Mouse (Mus musculus) c-Kit-positive CD71-negative TER-119-negative erythroid progenitor cells, embryonic 14.5 days (primary cell): ENCODE measurements around the gene Rnf43.

Source experiments
- DNase-seq: peaks from one replicate; pipeline ENCODE4 v3.0.0-alpha.2; 2013; ENCODE audit warnings: low read depth

The Rnf43 gene

DNA sequence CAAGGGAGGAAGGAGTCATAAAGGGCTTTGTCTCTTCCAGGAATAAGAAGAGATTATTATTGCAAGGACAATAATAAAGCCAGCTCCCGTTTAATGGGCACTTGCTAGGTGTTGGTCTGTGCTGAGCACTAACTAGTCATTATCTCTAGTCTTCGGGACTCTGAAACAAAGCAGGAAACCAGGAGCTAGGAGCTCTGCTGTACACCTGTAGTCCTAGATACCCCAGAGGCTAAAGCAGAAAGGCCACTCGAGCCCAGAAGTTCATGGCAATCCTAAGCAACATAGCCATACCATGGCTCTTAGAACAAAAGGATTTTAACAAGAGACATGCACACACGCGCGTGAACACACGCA is 47.7 kb downstream of the Rnf43 start:
- DNase-seq: no peak

- DNase-seq: no peak
Measured at GRCm38 (mm10) chr11:87712188-87712587, 49.7 kb downstream of the Rnf43 start.

- no peak for DNase-seq
Measured at GRCm38 (mm10) chr11:87715999-87716398, 53.5 kb downstream of the Rnf43 start.

- no peak for DNase-seq
Measured at GRCm38 (mm10) chr11:87719526-87719925, 57.0 kb downstream of the Rnf43 start.

- DNase-seq: no peak
Measured at GRCm38 (mm10) chr11:87720324-87720723, 57.8 kb downstream of the Rnf43 start.

- no peak for DNase-seq
Measured at GRCm38 (mm10) chr11:87720839-87721238, 58.3 kb downstream of the Rnf43 start.

DNA sequence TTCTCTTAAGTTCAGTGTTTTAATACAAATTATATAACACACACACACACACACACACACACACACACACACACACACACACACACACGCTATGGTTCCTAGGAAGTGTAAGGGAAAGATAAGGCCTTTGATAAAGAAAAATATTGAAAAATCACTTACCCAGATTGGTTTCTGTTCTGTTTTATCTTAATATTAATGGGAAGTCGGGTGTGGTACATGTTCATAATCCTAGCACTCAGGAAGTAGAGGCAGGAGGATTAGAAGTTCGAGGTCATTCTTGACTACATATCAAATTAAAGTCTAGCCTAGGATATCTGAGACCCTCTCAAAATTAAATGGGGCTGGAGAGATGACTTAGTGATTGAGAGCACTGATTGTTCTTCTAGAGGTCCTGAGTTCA is 59.6 kb downstream of the Rnf43 start:
- DNase-seq: no peak

- DNase-seq: no peak
Measured at GRCm38 (mm10) chr11:87722891-87723290, 60.4 kb downstream of the Rnf43 start.

- no peak for DNase-seq
Measured at GRCm38 (mm10) chr11:87725515-87725914, 63.0 kb downstream of the Rnf43 start.

DNA sequence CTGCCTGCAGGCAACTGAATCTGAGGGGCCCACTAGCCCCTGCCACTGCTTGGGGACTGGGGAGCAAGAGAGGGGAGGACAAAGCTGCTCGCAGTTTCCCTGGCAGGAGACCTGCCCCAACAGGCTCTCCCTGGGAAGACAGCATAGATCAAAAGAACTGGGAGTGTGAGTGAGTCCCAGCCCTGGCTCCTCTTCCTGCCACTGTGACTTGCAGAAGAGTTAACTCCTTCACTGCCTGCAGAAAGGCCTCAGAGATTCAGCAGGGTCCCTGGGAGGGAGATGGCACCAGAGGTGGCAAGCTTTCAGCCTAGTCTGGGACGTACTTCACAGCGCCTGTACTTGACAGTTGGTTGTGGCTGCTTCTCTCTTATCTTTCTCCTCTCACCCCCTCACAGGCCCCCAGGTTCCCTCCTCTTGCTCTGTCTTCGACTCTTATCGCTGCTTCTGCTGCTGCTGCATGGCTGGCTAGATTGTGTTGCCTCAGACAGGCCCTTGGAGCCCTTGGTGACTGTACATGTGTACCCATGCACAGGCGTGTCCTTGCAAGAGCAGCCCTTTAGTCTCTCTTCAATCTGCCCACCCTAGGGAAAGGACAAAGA is 63.5 kb downstream of the Rnf43 start:
- peak; percentile 62 for DNase-seq

- no peak for DNase-seq
Measured at GRCm38 (mm10) chr11:87727021-87727420, 64.5 kb downstream of the Rnf43 start.

- DNase-seq: no peak
Measured at GRCm38 (mm10) chr11:87727471-87727870, 64.9 kb downstream of the Rnf43 start.

DNA sequence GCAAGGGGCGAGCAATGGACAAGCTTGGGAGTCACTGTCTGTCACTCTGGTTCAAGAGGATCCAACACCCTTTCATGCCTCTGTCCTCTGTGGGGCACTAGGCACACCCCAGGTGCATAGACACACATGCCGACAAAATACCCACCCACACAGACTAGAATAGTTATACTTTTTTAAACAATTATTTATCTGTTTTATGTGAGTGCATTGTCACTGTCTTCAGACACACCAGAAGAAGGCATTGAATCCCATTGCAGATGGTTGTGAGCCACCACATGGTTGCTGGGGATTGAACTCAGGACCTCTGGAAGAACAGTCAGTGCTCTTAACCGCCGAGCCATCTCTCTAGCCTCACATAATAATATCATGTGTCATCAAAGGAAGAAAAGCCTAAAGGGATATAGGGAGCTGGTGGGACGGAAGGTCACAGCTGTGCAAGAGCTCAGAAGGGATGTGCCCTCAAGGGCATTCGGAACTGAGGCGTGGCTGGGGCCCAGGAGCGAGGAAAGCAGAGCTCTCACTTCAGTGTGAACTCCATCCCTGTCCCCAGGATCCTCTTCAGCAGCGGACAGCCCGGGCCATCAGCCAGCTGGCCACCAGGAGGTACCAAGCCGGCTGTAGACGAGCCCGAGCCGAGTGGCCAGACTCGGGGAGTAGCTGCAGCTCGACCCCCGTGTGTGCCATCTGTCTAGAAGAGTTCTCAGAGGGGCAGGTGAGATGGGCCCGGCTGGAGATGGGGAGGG is 66.5 kb downstream of the Rnf43 start:
- no peak for DNase-seq

GRCm38 (mm10) chr11:87729593-87730185 is 67.2 kb downstream of the Rnf43 start:
- no peak for DNase-seq

DNA sequence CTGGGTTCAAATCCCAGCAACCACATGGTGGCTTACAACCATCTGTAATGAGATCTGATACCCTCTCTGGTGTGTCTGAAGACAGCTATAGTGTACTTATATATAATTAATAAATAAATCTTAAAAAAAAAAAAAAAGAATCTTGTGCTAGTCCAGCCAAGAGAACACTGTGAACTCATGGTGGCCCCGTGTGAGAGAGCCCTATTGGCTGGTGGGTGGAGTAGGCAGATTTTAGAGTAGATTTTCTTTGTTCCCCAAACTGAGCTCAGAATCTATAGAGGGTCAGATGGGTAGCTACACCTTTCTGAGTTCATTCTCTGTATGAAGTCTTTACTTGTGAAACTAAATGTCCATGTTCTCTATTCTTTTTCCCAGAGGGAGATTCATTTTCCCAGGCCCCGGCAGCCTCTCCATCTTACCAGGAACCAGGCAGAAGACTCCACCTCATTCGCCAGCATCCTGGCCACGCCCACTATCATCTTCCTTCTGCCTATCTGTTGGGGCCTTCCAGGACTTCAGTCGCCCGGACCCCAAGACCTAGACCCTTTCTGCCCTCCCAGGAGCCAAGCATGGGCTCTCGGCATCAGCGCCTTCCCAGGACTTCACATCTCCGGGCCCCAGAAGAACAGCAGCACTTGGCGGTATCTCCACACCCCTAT is 68.3 kb downstream of the Rnf43 start:
- DNase-seq: no peak

GRCm38 (mm10) chr11:87734346-87734745 is 71.8 kb downstream of the Rnf43 start:
- DNase-seq: no peak

DNA sequence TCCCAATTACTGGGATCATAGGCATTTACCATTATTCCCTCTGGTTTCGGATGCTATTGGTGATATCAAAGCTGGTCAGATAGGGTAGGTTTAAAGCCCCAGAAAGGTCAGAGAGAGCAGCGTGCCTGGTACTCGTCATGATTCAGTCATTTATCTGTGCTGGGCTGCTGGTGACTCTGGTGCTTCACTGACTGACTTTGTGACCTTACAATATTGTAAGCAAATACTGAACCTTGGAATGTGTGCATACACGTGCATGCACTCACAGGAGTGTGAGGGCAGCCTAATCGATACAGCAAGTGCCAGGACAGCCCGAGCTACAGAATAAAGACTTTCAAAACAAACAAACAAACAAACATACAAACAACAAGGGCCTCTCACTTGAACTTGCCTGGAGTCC is 73.2 kb downstream of the Rnf43 start:
- DNase-seq: no peak

- DNase-seq: no peak
Measured at GRCm38 (mm10) chr11:87736647-87737134, 74.2 kb downstream of the Rnf43 start.

DNA sequence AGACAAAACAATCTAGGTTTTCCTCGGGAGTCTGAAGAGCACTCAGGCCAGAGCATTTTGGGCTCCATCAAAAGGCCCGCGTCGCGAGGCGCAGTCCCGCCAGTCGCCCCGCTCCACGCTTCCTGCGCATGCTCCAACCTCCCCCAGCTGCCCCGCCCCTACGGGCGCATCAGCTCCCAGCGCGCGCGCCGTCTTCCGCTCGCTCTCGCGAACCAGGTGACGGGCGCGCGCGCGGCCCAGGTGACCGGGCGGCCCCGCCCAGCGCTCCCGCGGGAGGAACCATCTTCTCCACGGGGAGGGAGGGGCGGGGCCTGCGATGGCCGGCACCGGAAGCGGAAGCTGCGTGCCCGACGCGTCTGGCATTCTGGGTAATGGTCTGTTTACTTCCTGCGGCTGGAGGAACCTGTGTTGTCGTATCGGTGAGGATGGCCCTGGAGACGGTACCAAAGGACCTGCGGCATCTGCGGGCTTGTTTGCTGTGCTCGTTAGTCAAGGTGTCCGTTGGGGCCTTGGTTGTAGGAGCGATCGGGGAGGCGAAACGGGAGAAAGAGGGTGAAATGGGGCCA is 74.7 kb downstream of the Rnf43 start, which contains the start of gene Supt4a:
TSS of gene Supt4a (plus strand) at position 378 of the 566 bp plus-strand sequence.
- DNase-seq: peak; percentile 92

- no peak for DNase-seq
Measured at GRCm38 (mm10) chr11:87743691-87744090, 81.2 kb downstream of the Rnf43 start.

DNA sequence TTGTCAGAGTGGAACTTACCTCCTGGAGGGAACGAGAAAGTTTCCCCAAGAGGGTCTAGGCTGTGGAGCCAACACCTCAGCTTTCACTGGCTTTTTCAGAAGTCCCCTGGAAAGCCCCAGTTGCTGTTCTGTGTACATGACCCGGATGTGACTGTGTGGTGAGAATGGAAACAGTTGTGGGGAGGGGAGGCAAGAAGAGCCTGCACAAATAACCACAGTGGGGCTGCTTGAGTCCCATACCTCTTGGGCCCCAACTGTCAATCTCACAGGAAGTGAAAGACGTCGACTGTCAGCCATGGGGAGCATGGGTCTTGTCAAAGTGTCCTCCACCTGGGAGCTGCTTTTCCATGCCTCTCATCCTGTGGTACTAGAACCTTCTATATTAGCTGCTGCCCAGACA is 82.4 kb downstream of the Rnf43 start:
- DNase-seq: no peak
